Mouse (Mus musculus): ENCODE results near the gene Nr2f2. TPM values are rescaled to one million over a fixed set of nuclear protein-coding genes. Genes with fewer than 3 reads are reported as not detected.

Nr2f2 gene
- total RNA-seq, 2 experiments from 2014 or later = 99.3 to 123 TPM

- DNase-seq (ENCODE audit: low spot score in 2 of 2) = peak in 1 of 2 experiments; percentile 29
Measured at GRCm38 (mm10) chr7:70353151-70353550, 13.4 kb downstream of the Nr2f2 start.

GRCm38 (mm10) chr7:70352617-70353016 is 13.9 kb downstream of the Nr2f2 start:
- DNase-seq (ENCODE audit: low spot score in 2 of 2) = peak in 1 of 2 experiments; percentile 9

GRCm38 (mm10) chr7:70351981-70352560 is 14.5 kb downstream of the Nr2f2 start:
- DNase-seq (ENCODE audit: low spot score in 2 of 2) = peak in 1 of 2 experiments; percentile 19

GRCm38 (mm10) chr7:70350781-70351551 is 15.6 kb downstream of the Nr2f2 start:
- no peak for DNase-seq (ENCODE audit: low spot score in 2 of 2)

GRCm38 (mm10) chr7:70349981-70350670 is 16.4 kb downstream of the Nr2f2 start:
- DNase-seq (ENCODE audit: low spot score in 2 of 2) = peak in 1 of 2 experiments; percentile 28

GRCm38 (mm10) chr7:70348977-70349615 is 17.4 kb downstream of the Nr2f2 start:
- no peak for DNase-seq (ENCODE audit: low spot score in 2 of 2)

GRCm38 (mm10) chr7:70348064-70348976 is 18.2 kb downstream of the Nr2f2 start:
- DNase-seq (ENCODE audit: low spot score in 2 of 2) = peak in 1 of 2 experiments; percentile 9

GRCm38 (mm10) chr7:70347618-70347958 is 18.9 kb downstream of the Nr2f2 start:
- no peak for DNase-seq (ENCODE audit: low spot score in 2 of 2)

GRCm38 (mm10) chr7:70346951-70347617 is 19.5 kb downstream of the Nr2f2 start:
- peak in 1 of 2 experiments; percentile 5 for DNase-seq (ENCODE audit: low spot score in 2 of 2)

GRCm38 (mm10) chr7:70346010-70346536 is 20.5 kb downstream of the Nr2f2 start:
- peak; percentile 74 to 82 for DNase-seq (ENCODE audit: low spot score in 2 of 2)

- no peak for DNase-seq (ENCODE audit: low spot score in 2 of 2)
Measured at GRCm38 (mm10) chr7:70343426-70343825, 23.1 kb downstream of the Nr2f2 start.

- no peak for DNase-seq (ENCODE audit: low spot score in 2 of 2)
Measured at GRCm38 (mm10) chr7:70342771-70343170, 23.8 kb downstream of the Nr2f2 start.

GRCm38 (mm10) chr7:70342076-70342475 is 24.5 kb downstream of the Nr2f2 start:
- DNase-seq (ENCODE audit: low spot score in 2 of 2) = no peak

- DNase-seq (ENCODE audit: low spot score in 2 of 2) = no peak
Measured at GRCm38 (mm10) chr7:70339998-70340630, 26.4 kb downstream of the Nr2f2 start.

GRCm38 (mm10) chr7:70338265-70338640 is 28.3 kb downstream of the Nr2f2 start:
- DNase-seq (ENCODE audit: low spot score in 2 of 2) = no peak

- no peak for DNase-seq (ENCODE audit: low spot score in 2 of 2)
Measured at GRCm38 (mm10) chr7:70337581-70338264, 28.8 kb downstream of the Nr2f2 start.

- DNase-seq (ENCODE audit: low spot score in 2 of 2) = no peak
Measured at GRCm38 (mm10) chr7:70336571-70337240, 29.8 kb downstream of the Nr2f2 start.

GRCm38 (mm10) chr7:70336126-70336525 is 30.4 kb downstream of the Nr2f2 start:
- no peak for DNase-seq (ENCODE audit: low spot score in 2 of 2)
